Mouse (Mus musculus): ENCODE measurements around the gene Gm3696.
"Not testable (repeated sequence)": the region's sequence is repeated elsewhere in the genome, so short reads cannot be mapped to it uniquely, and the experiment has no call there.

Gene Gm3696

DNA sequence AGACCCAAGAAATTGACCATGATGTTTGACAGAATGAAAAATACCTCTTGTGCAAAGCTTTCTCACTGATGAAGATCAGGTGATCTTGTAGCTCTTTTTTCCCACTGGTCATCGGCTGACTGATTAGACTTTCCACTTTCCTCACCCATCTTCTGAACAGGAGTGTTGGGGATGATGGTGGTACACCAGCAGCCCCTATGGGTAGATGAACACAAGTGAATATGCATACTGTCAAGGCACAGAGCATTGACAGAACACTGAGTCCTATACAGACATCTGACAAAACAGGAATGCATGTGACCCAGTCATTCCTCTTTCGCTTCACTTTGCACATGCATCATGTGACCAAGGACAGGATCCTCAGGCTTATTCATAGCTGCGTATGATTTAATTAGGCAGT lies at the start of gene Gm3696:
Gm3696 (minus strand) TSS at position 101 of the 400 bp plus-strand sequence.
- DNase-seq (ENCODE audit: extremely low read depth, insufficient read length, low spot score) = not testable (repeated sequence)

DNA sequence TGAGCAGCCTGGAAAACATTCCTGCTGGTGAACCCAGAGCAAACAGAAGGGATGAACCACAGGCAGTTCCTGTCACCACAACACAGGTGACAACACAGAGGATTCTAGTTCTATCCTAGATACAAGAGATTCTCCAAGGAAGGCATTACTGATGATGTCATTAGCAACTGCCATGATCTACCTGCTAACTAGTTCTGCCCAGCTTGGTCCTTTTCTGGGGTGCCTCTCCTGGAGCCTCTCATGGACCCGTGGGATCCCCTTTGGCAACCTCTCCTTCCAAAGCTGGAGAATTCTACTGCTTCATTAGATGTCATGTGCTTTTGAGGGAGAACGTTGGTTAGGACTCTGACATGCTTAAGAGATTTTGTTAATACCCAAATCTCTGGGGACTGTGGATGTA lies 24.9 kb upstream of the Gm3696 start, which contains the start of gene Gm6676:
Gm6676 (minus strand) TSS at position 101 of the 400 bp plus-strand sequence.
- DNase-seq (ENCODE audit: extremely low read depth, insufficient read length, low spot score) = not testable (repeated sequence)

GRCm38 (mm10) chr14:7105124-7105802 lies 4.8 kb upstream of the Gm3696 start:
- not testable (repeated sequence) for DNase-seq (ENCODE audit: extremely low read depth, insufficient read length, low spot score)

DNA sequence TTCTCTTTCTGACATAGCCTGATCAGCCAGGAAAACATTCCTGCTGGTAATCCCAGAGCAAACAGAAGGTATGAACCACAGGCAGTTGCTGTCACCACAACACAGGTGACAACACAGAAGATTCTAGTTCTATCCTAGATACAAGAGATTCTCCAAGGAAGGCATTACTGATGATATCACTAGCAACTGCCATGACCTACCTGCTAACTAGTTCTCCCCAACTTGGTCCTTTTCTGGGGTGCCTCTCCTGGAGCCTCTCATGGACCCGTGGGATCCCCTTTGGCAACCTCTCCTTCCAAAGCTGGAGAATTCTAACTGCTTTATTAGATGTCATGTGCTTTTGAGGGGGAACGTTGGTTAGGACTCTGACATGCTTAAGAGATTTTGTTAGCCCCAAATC lies 55.6 kb downstream of the Gm3696 start, which contains the start of gene Gm3685:
Gm3685 (minus strand) TSS at position 101 of the 400 bp plus-strand sequence.
- DNase-seq (ENCODE audit: extremely low read depth, insufficient read length, low spot score) = not testable (repeated sequence)

All from 3134 (cell line).